Mouse (Mus musculus): Measurements from ENCODE around the gene H2-M10.1.
"Not testable (repeated sequence)": the region's sequence is repeated elsewhere in the genome, so short reads cannot be mapped to it uniquely, and the experiment has no call there.

H2-M10.1 gene

DNA sequence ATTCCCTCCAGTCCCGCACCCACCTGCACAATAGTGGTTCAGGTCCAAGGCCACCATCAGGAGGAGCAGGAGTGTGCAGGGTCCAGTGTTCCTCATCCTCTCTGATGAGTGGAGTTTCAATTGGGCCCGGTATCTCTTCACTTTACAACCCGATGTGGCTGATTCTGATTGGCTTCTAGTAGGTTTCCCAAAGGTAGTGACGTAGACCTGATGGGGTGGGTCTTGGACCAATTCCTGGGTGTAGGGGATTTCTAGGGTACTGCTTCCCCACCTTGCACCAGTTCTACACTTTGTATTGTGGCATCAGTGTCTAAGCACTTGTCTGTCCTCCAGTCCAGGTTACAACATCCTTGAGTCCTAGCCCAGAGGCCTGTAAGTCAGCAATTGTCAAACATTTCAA is at the start of gene H2-M10.1:
TSS of gene H2-M10.1 (minus strand) at position 101 of the 400 bp plus-strand sequence.
- DNase-seq, result no peak

DNA sequence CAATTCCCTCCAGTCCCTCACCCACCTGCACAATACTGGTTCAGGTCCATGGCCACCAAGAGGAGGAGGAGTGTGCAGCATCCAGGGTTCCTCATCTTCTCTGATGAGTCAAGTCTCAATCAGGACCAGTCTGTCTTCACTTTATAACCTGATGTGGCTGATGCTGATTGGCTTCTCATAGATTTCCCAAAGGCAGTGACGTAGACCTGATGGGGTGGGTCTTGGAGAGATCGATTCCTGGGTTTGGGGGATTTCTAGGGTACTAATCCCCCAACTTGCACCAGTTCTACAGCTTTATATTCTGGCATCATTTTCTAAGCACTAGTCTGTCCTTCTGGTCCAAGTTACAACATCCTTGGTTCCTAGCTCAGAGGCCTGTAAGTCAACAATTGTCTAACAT is 42.4 kb upstream of the H2-M10.1 start, which contains the start of gene H2-M10.3:
TSS of gene H2-M10.3 (minus strand) at position 101 of the 400 bp plus-strand sequence.
- not testable (repeated sequence) for DNase-seq

DNA sequence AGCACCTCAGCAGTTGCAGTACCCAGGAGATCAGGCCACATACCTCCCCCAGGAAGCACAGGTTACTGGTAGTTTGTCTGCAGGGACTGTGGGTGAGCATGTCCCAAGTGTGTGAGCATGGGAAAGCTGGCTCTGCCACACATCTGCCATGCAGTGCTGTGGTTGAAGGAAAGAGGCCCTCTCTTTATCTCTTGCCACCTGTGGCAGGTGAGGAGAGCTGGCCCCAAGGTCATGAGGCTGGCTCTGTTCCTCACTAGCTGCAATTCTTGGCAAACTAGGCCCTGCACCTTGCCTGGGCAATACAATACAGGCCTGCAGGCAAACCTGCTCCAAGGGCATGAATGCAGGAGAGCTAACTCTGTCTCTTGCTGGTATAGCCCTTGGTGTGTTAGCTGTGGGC is 36.4 kb upstream of the H2-M10.1 start:
- DNase-seq, result not testable (repeated sequence)

DNA sequence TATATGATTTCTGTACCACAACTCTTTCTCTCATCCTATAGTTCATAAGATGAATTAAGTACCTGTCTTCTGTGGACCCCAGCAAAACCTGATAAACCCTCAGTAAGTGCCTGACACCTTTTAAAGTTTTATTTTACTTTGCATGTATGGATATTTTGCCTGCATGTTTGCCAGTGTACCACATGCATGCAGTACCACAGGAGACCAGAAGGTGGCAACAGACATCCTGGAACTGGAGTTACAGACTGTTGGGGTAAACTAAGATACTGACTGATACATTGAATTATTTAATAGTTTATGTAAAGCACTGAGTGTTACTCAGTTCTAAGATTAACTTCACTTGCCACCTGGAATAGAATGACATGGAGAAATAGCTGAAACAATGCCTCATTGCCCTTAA is 31.6 kb upstream of the H2-M10.1 start:
- DNase-seq, result not testable (repeated sequence)

DNA sequence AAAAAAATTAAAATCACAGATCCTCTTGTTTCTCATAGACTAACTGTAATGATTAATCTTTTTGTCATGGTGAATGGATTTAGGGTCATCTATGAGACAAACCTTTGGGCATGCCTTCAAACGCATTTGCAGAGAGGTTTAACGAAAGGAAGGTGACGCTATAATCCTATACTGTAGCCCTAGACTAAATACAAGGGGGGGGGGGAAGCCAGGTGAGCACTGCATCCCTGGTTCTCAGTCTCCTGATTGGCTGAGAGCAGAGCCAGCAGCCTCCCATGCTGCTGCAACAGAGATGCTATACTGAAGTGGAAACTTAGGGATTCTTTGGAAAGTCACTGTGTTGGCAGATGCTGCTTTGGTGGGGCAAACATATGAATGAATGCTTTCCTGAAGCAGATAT is 29.8 kb upstream of the H2-M10.1 start:
- DNase-seq, result no peak

DNA sequence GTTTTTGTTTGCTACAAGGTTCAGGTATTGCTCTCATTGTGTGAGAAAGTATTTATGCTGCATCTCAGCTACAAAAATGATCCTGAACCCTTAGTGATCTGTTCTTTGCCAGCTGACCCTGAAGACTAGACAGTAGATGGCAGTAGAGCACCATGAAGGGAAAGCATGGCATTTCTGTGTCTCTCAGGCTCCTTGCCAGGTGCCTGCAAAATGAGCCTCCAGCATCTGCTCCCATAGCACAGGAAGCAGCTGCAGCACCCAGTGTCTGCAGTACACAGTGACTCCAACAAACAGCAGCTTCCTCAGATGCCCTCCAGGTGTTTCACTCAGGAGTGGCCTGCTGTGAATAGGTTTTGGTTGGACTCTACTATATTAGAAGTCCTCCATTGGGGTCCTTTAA is 29.4 kb upstream of the H2-M10.1 start:
- peak; percentile 47 for DNase-seq

DNA sequence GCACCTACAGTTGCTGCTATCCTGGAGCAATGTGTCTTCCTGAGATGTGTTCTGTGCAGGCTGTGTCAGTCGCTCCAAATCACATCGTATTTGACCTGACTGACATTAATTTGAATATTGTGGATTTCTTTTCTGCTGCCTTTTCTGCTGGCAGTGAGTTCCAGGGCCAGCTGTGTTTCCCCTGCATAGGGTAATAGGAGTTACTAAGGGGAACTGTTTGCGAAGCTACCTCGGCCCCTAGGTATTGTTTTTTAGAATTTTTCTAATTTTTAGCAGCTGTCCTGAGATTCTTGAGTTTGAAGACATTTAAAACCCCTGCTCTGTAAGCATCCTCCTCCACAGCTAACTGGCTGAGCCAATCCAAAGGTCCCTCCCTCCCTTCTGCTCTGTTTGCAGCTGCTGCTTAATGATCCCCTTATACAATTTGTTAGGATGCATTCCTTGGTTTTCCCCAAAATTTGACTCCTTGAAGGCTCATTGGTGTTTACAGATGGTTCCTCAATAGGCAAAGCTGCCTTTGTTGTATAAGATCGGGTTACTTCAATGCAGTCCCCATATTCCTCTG is 10.2 kb downstream of the H2-M10.1 start:
- no peak for DNase-seq

DNA sequence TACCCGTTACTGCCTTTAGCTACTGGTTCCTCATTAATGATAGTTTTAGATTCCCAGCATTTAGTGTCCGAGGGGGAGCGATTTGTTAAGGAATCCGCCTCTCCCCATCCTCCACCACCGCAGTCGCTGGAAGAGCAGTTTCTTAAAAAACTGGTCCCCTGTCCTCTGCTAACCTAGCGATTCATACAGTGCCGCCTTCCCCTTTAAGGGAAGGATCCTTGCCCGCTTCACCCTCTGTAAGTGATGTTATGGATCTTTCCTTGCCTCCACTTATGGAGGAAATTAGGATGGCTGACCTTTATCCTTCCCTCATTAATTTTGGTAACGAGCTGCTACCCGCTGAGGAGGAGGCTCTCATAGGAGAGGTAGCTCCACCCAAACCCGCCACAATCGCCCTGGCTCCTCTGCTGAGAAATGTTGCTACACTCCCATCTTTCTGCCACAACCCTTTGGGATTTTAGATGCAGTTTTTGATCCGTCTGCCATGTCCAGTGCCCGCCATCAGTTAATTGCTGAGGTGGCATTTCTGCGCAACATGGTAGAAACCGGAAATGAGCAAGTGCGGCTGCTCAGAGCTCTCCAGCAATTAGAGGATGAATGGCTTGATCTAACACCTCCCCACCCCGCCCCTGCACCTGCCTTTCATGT is 10.8 kb downstream of the H2-M10.1 start:
- peak; percentile 85 for DNase-seq

DNA sequence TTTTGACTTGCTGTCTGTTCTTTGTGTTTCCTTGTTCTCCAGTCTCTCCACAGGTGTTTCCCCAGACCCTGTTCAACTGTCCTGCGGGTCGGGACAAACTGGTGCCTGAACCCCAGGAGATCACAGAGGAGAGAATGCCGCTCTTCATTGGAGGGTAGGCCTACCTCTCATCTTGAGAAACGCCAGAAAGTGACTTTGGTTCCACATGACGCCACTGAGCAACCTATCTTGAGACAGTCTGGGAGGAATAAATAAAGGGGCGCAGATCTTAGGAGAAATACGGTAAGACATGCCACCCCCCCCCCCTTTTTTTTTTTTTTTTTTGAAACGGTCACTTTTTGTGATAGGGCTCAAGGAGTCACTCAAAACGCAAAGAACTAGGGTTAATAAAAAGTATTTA is 11.4 kb downstream of the H2-M10.1 start:
- DNase-seq, result peak; percentile 47

DNA sequence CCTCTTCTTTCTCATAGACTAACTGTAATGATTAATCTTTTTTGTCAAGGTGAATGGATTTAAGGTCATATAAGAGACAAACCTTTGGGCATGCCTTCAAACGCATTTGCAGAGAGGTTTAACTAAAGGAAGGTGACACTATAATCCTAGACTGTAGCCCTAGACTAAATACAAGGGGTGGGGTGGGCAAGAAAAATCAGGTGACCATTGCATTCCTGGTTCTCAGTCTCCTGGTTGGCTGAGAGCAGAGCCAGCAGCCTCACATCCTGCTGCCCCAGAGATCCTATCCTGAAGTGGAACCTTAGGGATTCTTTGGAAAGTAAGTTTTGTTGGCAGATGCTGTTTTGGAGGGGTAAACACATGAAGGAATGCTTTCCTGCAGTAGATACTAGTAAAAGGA is 16.7 kb downstream of the H2-M10.1 start:
- no peak for DNase-seq

DNA sequence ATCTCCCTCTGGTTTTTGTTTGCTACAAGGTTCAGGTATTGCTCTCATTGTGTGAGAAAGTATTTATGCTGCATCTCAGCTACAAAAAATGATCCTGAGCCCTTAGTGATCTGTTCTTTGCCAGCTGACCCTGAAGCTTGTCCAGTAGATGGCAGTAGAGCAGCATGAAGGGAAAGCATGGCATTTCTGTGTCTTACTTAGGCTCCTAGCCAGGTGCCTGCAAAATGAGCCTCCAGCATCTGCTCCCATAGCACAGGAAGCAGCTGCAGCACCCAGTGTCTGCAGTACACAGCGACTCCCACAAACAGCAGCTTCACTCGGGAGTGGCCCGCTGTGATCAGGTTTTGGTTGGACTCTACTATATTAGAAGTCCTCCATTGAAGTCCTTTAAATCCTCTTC is 17.1 kb downstream of the H2-M10.1 start:
- peak; percentile 74 for DNase-seq

DNA sequence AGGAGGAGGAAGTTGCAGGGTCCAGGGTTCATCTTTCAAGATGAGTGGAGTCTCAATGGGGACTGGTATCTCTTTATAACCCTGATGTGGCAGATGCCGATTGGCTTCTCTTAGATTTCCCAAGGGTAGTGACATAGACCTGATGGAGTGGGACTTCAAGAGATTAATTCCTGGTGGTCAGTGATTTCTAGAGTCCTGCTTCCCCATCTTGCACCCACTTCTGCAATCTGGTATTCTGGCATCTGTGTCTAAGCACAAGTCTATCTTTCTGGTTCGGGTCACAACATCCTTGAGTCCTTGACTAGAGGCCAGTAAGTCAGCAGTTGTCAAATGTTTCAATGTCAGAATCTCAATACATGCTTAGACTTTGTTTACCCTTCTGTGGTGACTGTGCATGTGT is 39.6 kb downstream of the H2-M10.1 start, which contains the start of gene H2-M10.2:
TSS of gene H2-M10.2 (minus strand) at position 101 of the 400 bp plus-strand sequence.
- no peak for DNase-seq

DNA sequence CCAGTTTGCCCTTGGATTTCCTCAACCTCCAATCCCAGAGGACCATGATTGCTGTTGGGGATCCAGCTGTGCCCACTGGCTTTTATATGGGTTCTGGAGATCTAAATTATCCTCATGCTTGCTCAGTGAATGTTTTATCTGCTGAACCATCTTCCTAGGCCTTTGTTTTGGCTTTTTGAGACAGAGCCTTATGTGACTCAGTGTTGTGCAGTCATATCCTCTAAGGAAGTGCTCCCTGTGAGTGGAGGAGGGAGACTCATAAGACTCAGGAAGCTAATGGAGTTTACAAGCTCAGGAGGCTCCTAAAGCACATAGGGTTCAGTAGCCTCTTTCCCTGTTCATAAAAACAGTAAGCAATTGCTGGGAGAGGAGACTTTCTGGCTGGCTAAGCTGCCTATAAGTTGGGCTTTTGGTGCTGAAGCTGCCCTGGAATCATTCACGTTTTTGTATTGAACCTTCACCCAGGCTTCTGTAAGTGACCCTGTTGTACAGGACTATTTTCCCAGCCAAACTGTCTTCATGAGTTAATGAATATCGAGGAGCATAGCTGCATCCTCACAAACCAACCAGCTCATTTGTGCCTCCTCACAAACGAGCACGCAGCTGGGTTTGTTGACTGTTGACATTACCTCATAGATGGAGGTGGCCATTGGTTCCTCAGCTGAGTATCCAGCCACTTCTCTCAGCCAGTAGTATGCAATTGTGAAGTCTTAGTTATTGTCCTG is 44.3 kb downstream of the H2-M10.1 start:
- DNase-seq, result no peak

DNA sequence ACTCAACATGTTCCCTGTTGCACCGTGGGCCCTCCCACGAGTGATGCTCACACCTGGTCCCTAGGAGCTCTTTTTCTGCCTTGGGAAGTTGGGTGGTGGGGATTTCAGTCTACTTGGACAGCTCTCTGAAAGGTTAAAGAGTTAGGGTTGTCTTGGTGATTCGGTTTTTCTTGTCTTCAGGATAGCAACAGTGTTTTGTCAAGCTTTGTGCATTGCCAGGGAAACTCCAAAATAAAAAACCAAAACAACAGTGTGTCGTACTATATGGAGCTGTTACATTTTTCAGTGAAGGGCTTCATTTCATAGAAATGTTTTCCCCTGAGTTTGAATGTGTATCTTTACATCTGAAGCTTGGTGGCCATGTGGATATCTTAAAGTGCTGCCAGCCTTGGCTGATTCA is 51.2 kb downstream of the H2-M10.1 start:
- no peak for DNase-seq

DNA sequence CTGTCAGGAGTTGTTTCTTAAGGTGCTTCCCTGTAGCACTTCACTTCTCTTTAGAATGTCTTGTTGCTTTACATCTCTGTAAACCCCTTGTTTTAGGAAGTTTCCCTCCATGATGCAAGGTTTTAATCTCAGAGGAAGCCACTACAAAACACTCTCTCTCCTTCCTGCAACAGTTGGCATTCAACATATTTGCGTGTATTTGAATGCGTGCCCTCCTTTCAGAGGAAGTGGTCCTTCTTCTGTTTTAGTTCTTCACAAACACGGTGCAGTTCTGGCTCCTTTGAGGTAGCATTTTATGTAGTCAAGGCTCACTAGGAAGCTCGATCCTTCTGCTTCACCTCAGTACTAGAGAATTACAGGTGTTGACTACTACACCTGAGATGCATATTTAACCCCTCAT is 52.2 kb downstream of the H2-M10.1 start:
- DNase-seq, result no peak

Measured in cerebellum, adult 11-12 months (tissue).